8 mouse cellular contexts compared by ENCODE assay signal in the genomic region with DNA sequence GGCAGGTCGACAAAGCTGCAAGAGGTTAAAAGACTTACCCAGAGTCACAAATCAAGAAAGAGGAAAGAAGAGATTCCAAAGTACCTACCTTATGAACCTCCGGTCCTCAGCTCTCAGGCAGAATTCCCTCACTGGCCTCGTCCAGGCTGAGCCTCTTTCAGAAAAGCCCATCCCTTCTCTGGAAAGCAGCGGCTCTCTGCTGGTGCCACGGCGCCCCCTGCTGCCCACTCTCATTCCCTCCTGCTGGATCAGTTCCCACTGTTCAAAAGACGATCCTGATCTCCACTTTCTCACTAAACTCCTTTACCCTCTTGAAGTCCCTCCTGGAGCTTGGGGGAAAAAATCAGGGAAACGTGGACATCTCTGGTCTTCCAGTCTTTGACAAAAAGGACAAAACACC. TPM values are rescaled to one million over a fixed set of nuclear protein-coding genes. Genes with fewer than 3 reads are reported as not detected.
DNase-seq lines count a peak whose midpoint lies in the region; ATAC-seq and TF ChIP-seq lines count a peak whose summit lies in the region.
"Had no signal": no experiment of that assay in that cellular context is flagged by ENCODE, and none has a peak within 500 bp of the region (broad histone marks: within the 10 kb centered on the region; RNA-seq: fewer than 3 reads in every experiment).

No protein-coding gene starts in this region.

- TF ChIP-seq EP300 in MEL (IDR thresholded peaks at IDR 0.05; ENCODE audit: low read depth in 1 of 2, low read length in 2 of 2), result no peak

- H3K27me3 ChIP-seq in MEL (ENCODE audit: control insufficient read depth in 1 of 2, insufficient read depth in 2 of 2, low read length in 2 of 2), result no peaks in the 10 kb centered on the region
- H3K27me3 ChIP-seq in forebrain, embryonic 15.5 days, result peaks cover 3% of the 10 kb centered on the region; the same call in 1 of the 2 replicates
- H3K27me3 ChIP-seq in hindbrain, embryonic 16.5 days (replicated peaks; ENCODE audit: control insufficient read depth, insufficient read depth, low read length), result no peaks in the 10 kb centered on the region; the same call in none of the 2 replicates
- 0 out of 2 replicates have a peak, but pooled peaks cover 8% of the 10 kb centered on the region for H3K27me3 ChIP-seq in midbrain, embryonic 14.5 days (ENCODE audit: control insufficient read depth, insufficient read depth, low read length)

- WGBS in forebrain, embryonic 15.5 days, result 0% methylated on average over 7 of the region's 8 CpGs
- WGBS in hindbrain, embryonic 16.5 days, result 0% methylated on average over 7 of the region's 8 CpGs
- 3% methylated on average over 8 of the region's 8 CpGs for WGBS in midbrain, embryonic 14.5 days

- no peak overlapping the region for H3K27ac ChIP-seq in MEL (ENCODE audit: control insufficient read depth, low read depth, low read length)
- H3K27ac ChIP-seq in forebrain, embryonic 15.5 days (replicated peaks), result no peak overlapping the region
- H3K27ac ChIP-seq in hindbrain, embryonic 16.5 days (ENCODE audit: low read depth, low read length), result no peak overlapping the region
- no peak overlapping the region for H3K27ac ChIP-seq in left cerebral cortex, adult 2 months
- H3K27ac ChIP-seq in midbrain, embryonic 14.5 days (replicated peaks; ENCODE audit: low read depth, low read length), result no peak overlapping the region
- H3K27ac ChIP-seq: limb, embryonic 15.5 days had no signal

- intact Hi-C loops in left cerebral cortex, adult 2 months (cut with DNase I), result loop anchor here (2.0 to 5.0 kb wide), 7 partner anchors 38 to 1141 kb away; a partner anchor contains a TSS

- no peaks in the 10 kb centered on the region for H3K79me2 ChIP-seq in MEL (ENCODE audit: control insufficient read depth, insufficient read depth, low read length, poor library complexity)

- TF ChIP-seq CTCF in MEL (IDR thresholded peaks at IDR 0.05 in 2 of 3, conservative IDR thresholded peaks at IDR 0.05 in 1 of 3; ENCODE audit: control insufficient read depth in 1 of 3, insufficient read depth in 1 of 3, low read depth in 2 of 3, low read length in 3 of 3, poor library complexity in 1 of 3, severe bottlenecking in 1 of 3), result peak; percentile 66 to 95 (median 82)
- TF ChIP-seq CTCF in brain, embryonic 14.5 days (IDR thresholded peaks at IDR 0.05; ENCODE audit: borderline replicate concordance, extremely low read depth, insufficient read depth, insufficient read length), result peak; percentile 98
- peak; percentile 92 for TF ChIP-seq CTCF in left cerebral cortex, adult 2 months (IDR thresholded peaks at IDR 0.05)

- TF ChIP-seq POLR2A in MEL (IDR thresholded peaks at IDR 0.05; ENCODE audit: control insufficient read depth in 1 of 2, insufficient read depth in 1 of 2, low read depth in 1 of 2, low read length in 2 of 2, poor library complexity in 1 of 2), result no peak
- TF ChIP-seq POLR2A in brain, embryonic 14.5 days (IDR thresholded peaks at IDR 0.05; ENCODE audit: borderline replicate concordance, extremely low read depth, insufficient read depth, insufficient read length, poor library complexity, severe bottlenecking), result no peak

- no peak overlapping the region for H3K4me2 ChIP-seq in forebrain, embryonic 15.5 days (replicated peaks)
- no peak overlapping the region for H3K4me2 ChIP-seq in hindbrain, embryonic 16.5 days (ENCODE audit: low read length)
- no peak overlapping the region for H3K4me2 ChIP-seq in midbrain, embryonic 14.5 days (ENCODE audit: low read length)
- H3K4me2 ChIP-seq: limb, embryonic 15.5 days had no signal

- no peak overlapping the region for H3K9ac ChIP-seq in MEL (ENCODE audit: control insufficient read depth, low read depth, low read length, poor library complexity, severe bottlenecking)
- H3K9ac ChIP-seq in forebrain, embryonic 15.5 days (replicated peaks), result no peak overlapping the region
- H3K9ac ChIP-seq in hindbrain, embryonic 16.5 days (ENCODE audit: low read depth, low read length), result no peak overlapping the region
- H3K9ac ChIP-seq in midbrain, embryonic 14.5 days (replicated peaks; ENCODE audit: low read length), result no peak overlapping the region
- H3K9ac ChIP-seq: limb, embryonic 15.5 days had no signal

- peak; percentile 74 for DNase-seq in MEL (ENCODE audit: low read depth, low spot score)
- peak; percentile 92 for DNase-seq in brain, embryonic 14.5 days (ENCODE audit: low read depth)
- peak; percentile 82 to 88 for DNase-seq in left cerebral cortex, adult 2 months (ENCODE audit: extremely low spot score in 1 of 2, low spot score in 2 of 2)
- DNase-seq in midbrain, embryonic 14.5 days, result peak; percentile 94
- DNase-seq in spleen, postnatal 10 days (ENCODE audit: low spot score in 2 of 2), result peak; percentile 31 to 81

- no peak overlapping the region; a peak in 1 of 4 replicates for H3K4me3 ChIP-seq in MEL (ENCODE audit: control insufficient read depth in 1 of 2, insufficient read depth in 1 of 2, low read depth in 2 of 2, low read length in 2 of 2)
- H3K4me3 ChIP-seq in forebrain, embryonic 15.5 days, result no peak overlapping the region
- no peak overlapping the region for H3K4me3 ChIP-seq in hindbrain, embryonic 16.5 days (ENCODE audit: low read length)
- H3K4me3 ChIP-seq in left cerebral cortex, adult 2 months, result no peak overlapping the region
- H3K4me3 ChIP-seq in midbrain, embryonic 14.5 days (replicated peaks; ENCODE audit: low read depth, low read length), result no peak overlapping the region
- H3K4me3 ChIP-seq: limb, embryonic 15.5 days had no signal

- peak; percentile 46 for ATAC-seq in forebrain, embryonic 15.5 days (replicated peaks)
- peak; percentile 64; the same call in 1 of the 2 replicates for ATAC-seq in hindbrain, embryonic 16.5 days
- peak; percentile 24; the same call in 1 of the 2 replicates for ATAC-seq in midbrain, embryonic 14.5 days (ENCODE audit: low FRiP score, low TSS enrichment)

- no peaks in the 10 kb centered on the region for H3K9me3 ChIP-seq in MEL (replicated peaks; ENCODE audit: insufficient read depth, low read length)
- H3K9me3 ChIP-seq in forebrain, embryonic 15.5 days, result no peaks in the 10 kb centered on the region
- no peaks in the 10 kb centered on the region for H3K9me3 ChIP-seq in hindbrain, embryonic 16.5 days (ENCODE audit: control insufficient read depth, low read length)
- H3K9me3 ChIP-seq in midbrain, embryonic 14.5 days (ENCODE audit: control insufficient read depth, low read length), result no peaks in the 10 kb centered on the region
- H3K9me3 ChIP-seq: limb, embryonic 15.5 days had no signal

- TF ChIP-seq RAD21 in MEL (IDR thresholded peaks at IDR 0.05; ENCODE audit: low read depth, low read length), result peak; percentile 78

- H3K4me1 ChIP-seq in MEL (ENCODE audit: control insufficient read depth in 1 of 2, insufficient read depth in 2 of 2, low read length in 2 of 2), result peaks cover 0 to 7% of the 10 kb centered on the region in 2 experiments; a peak in 1 of 4 replicates
- H3K4me1 ChIP-seq in forebrain, embryonic 15.5 days, result peaks cover 22% of the 10 kb centered on the region
- H3K4me1 ChIP-seq in hindbrain, embryonic 16.5 days (ENCODE audit: control insufficient read depth, insufficient read depth, low read depth, low read length), result peaks cover 10% of the 10 kb centered on the region
- H3K4me1 ChIP-seq in midbrain, embryonic 14.5 days (ENCODE audit: control insufficient read depth, insufficient read depth, low read length), result peaks cover 13% of the 10 kb centered on the region

- H3K36me3 ChIP-seq in MEL (ENCODE audit: control insufficient read depth in 1 of 2, insufficient read depth in 2 of 2, low read length in 2 of 2), result no peaks in the 10 kb centered on the region; a peak in 1 of 4 replicates
- no peaks in the 10 kb centered on the region for H3K36me3 ChIP-seq in forebrain, embryonic 15.5 days
- no peaks in the 10 kb centered on the region for H3K36me3 ChIP-seq in hindbrain, embryonic 16.5 days (ENCODE audit: control insufficient read depth, insufficient read depth, low read length)
- H3K36me3 ChIP-seq in midbrain, embryonic 14.5 days (ENCODE audit: control insufficient read depth, insufficient read depth, low read length), result no peaks in the 10 kb centered on the region
- H3K36me3 ChIP-seq: limb, embryonic 15.5 days had no signal

TF ChIP-seq in MEL, 35 proteins besides CTCF, POLR2A, EP300 and RAD21:
- TF ChIP-seq ZC3H11A (IDR thresholded peaks at IDR 0.05; ENCODE audit: low read depth, low read length) (peak; percentile 50; the same call in 1 of the 2 replicates), ZMIZ1 (IDR thresholded peaks at IDR 0.05; ENCODE audit: low read depth, low read length) (no peak), CHD1 (IDR thresholded peaks at IDR 0.05; ENCODE audit: low read depth, low read length) (no peak), GATA1 (IDR thresholded peaks at IDR 0.05; ENCODE audit: low read depth, low read length) (no peak), SIN3A (IDR thresholded peaks at IDR 0.05; ENCODE audit: low read length) (no peak), HCFC1 (IDR thresholded peaks at IDR 0.05; ENCODE audit: low read depth, low read length) (no peak), MAZ (IDR thresholded peaks at IDR 0.05; ENCODE audit: low read depth, low read length) (no peak), NRF1 (IDR thresholded peaks at IDR 0.05; ENCODE audit: insufficient read depth, low read depth, low read length, poor library complexity, severe bottlenecking) (no peak), USF1 (IDR thresholded peaks at IDR 0.05; ENCODE audit: low read depth, low read length) (no peak), SMC3 (IDR thresholded peaks at IDR 0.05; ENCODE audit: low read depth, low read length) (peak; percentile 69)

RNA-seq across cellular contexts. Expression of a gene that starts 15.9 kb away (rescaled TPM):
- total RNA-seq in MEL (2012; rRNA removed), result 13,843 and 15,045 TPM in 2 replicates
- polyA plus RNA-seq in MEL (2012; ENCODE audit: insufficient read depth in 1 of 2, insufficient read length in 2 of 2, low read depth in 1 of 2, low replicate concordance in 2 of 2, missing spikeins in 1 of 2), result 1,000 to 10,000 TPM in 1 of 2 experiments, not detected in 1; 9,058 TPM
- polyA plus RNA-seq in brain, embryonic 14.5 days (2012; rRNA removed), result 4,229 and 5,499 TPM in 2 replicates
- 859 and 881 TPM in 2 replicates for polyA plus RNA-seq in forebrain, embryonic 15.5 days (2015; fragmentation: Nextera tagmentation; extraction: Ambion mirVana)
- polyA plus RNA-seq in hindbrain, embryonic 16.5 days (2015; fragmentation: Nextera tagmentation; extraction: Ambion mirVana), result 902 and 928 TPM in 2 replicates
- 1,000 to 10,000 TPM; 1,334 to 1,440 TPM for total RNA-seq in left cerebral cortex, adult 2 months (2021)
- 935 and 1,231 TPM in 2 replicates for polyA plus RNA-seq in midbrain, embryonic 14.5 days (2014; fragmentation: Nextera tagmentation; extraction: Ambion mirVana)

RNA-seq across cellular contexts. Expression of a gene that starts 48.2 kb away (rescaled TPM):
- total RNA-seq in MEL (2012; rRNA removed), result 37.5 and 54.3 TPM in 2 replicates
- 100 to 1,000 TPM in 1 of 2 experiments, not detected in 1; 100 TPM for polyA plus RNA-seq in MEL (2012; ENCODE audit: insufficient read depth in 1 of 2, insufficient read length in 2 of 2, low read depth in 1 of 2, low replicate concordance in 2 of 2, missing spikeins in 1 of 2)
- polyA plus RNA-seq in brain, embryonic 14.5 days (2012; rRNA removed), result 23.1 and 26.4 TPM in 2 replicates
- polyA plus RNA-seq in forebrain, embryonic 15.5 days (2015; fragmentation: Nextera tagmentation; extraction: Ambion mirVana), result 40.2 and 45.5 TPM in 2 replicates
- polyA plus RNA-seq in hindbrain, embryonic 16.5 days (2015; fragmentation: Nextera tagmentation; extraction: Ambion mirVana), result 13.7 and 18.6 TPM in 2 replicates
- total RNA-seq in left cerebral cortex, adult 2 months (2021), result 1 to 10 TPM; 2.6 to 4.7 TPM
- 9.6 and 26.3 TPM in 2 replicates for polyA plus RNA-seq in midbrain, embryonic 14.5 days (2014; fragmentation: Nextera tagmentation; extraction: Ambion mirVana)
